Mouse (Mus musculus): ENCODE measurements at regions not wholly inside any gene's neighbourhood (a gene's known extent, or its start where the extent isn't known, plus 50 kb on each side); places are given as distances from the start of the nearest gene placed in this dataset. TPM values are rescaled to one million over a fixed set of nuclear protein-coding genes. Genes with fewer than 3 reads are reported as not detected.
"Not testable (repeated sequence)": the region's sequence is repeated elsewhere in the genome, so short reads cannot be mapped to it uniquely, and the experiment has no call there.

- no peaks in the 10 kb centered on the region for H3K36me3 ChIP-seq (ENCODE audit: insufficient read depth, low read length)
- H3K4me1 ChIP-seq (replicated peaks; ENCODE audit: insufficient read depth, low read length) = no peaks in the 10 kb centered on the region
- H3K9me3 ChIP-seq (replicated peaks; ENCODE audit: low read length) = no peaks in the 10 kb centered on the region
- no peak overlapping the region for H3K27ac ChIP-seq
- no peak overlapping the region for H3K4me3 ChIP-seq (replicated peaks; ENCODE audit: low read depth, low read length)
- H3K27me3 ChIP-seq (ENCODE audit: insufficient read depth, low read length) = no peaks in the 10 kb centered on the region
- DNase-seq (ENCODE audit: low spot score) (no peak), ATAC-seq (replicated peaks; ENCODE audit: low FRiP score, low read depth) (no peak)
- no peak for TF ChIP-seq CTCF (IDR thresholded peaks at IDR 0.05; ENCODE audit: low read depth)
- H3K4me2 ChIP-seq (ENCODE audit: low read length) = no peak overlapping the region
- H3K9ac ChIP-seq (ENCODE audit: low read depth, low read length) = no peak overlapping the region
- WGBS = 61% methylated on average over 4 of the region's 4 CpGs
Observed at GRCm38 (mm10) chr12:37014401-37014800, 93.9 kb upstream of the Meox2 start.

- WGBS = 88% methylated on average over 7 of the region's 7 CpGs
- not testable (repeated sequence) for H3K4me2 ChIP-seq (ENCODE audit: low read length); H3K9me3 ChIP-seq (replicated peaks; ENCODE audit: low read length); H3K9ac ChIP-seq (ENCODE audit: low read depth, low read length); H3K4me3 ChIP-seq (replicated peaks; ENCODE audit: low read depth, low read length); H3K27ac ChIP-seq; DNase-seq (ENCODE audit: low spot score); H3K4me1 ChIP-seq (replicated peaks; ENCODE audit: insufficient read depth, low read length); ATAC-seq (replicated peaks; ENCODE audit: low FRiP score, low read depth); H3K36me3 ChIP-seq (ENCODE audit: insufficient read depth, low read length); H3K27me3 ChIP-seq (ENCODE audit: insufficient read depth, low read length)
Observed at GRCm38 (mm10) chr12:37014945-37015344, 93.4 kb upstream of the Meox2 start.

GRCm38 (mm10) chr12:37015474-37016248 is 92.7 kb upstream of the Meox2 start:
- ATAC-seq (replicated peaks; ENCODE audit: low FRiP score, low read depth) (no peak), DNase-seq (ENCODE audit: low spot score) (peak; percentile 15)
- Histone ChIP-seq H3K27ac (no peak overlapping the region), H3K9me3 (replicated peaks; ENCODE audit: low read length) (no peaks in the 10 kb centered on the region), H3K9ac (ENCODE audit: low read depth, low read length) (no peak overlapping the region), H3K4me2 (ENCODE audit: low read length) (no peak overlapping the region), H3K4me3 (replicated peaks; ENCODE audit: low read depth, low read length) (no peak overlapping the region), H3K4me1 (replicated peaks; ENCODE audit: insufficient read depth, low read length) (no peaks in the 10 kb centered on the region), H3K36me3 (ENCODE audit: insufficient read depth, low read length) (no peaks in the 10 kb centered on the region), H3K27me3 (ENCODE audit: insufficient read depth, low read length) (no peaks in the 10 kb centered on the region)
- WGBS = 50% methylated on average over 4 of the region's 4 CpGs
- no peak for TF ChIP-seq CTCF (IDR thresholded peaks at IDR 0.05; ENCODE audit: low read depth)

- ATAC-seq (replicated peaks; ENCODE audit: low FRiP score, low read depth) = no peak
Observed at GRCm38 (mm10) chr12:37047191-37047590, 61.1 kb upstream of the Meox2 start.

GRCm38 (mm10) chr12:37050596-37050995 is 57.7 kb upstream of the Meox2 start:
- no peaks in the 10 kb centered on the region for H3K4me1 ChIP-seq (replicated peaks; ENCODE audit: insufficient read depth, low read length)
- DNase-seq (ENCODE audit: low spot score) (peak; percentile 46), ATAC-seq (replicated peaks; ENCODE audit: low FRiP score, low read depth) (no peak)
- TF ChIP-seq CTCF (IDR thresholded peaks at IDR 0.05; ENCODE audit: low read depth) = no peak
- H3K9me3 ChIP-seq (replicated peaks; ENCODE audit: low read length) = no peaks in the 10 kb centered on the region
- no peaks in the 10 kb centered on the region for H3K36me3 ChIP-seq (ENCODE audit: insufficient read depth, low read length)
- H3K27ac ChIP-seq = no peak overlapping the region
- H3K4me2 ChIP-seq (ENCODE audit: low read length) = no peak overlapping the region
- WGBS = 25% methylated on average over 1 of the region's 1 CpGs
- H3K27me3 ChIP-seq (ENCODE audit: insufficient read depth, low read length) = no peaks in the 10 kb centered on the region
- no peak overlapping the region for H3K4me3 ChIP-seq (replicated peaks; ENCODE audit: low read depth, low read length)
- H3K9ac ChIP-seq (ENCODE audit: low read depth, low read length) = no peak overlapping the region

More at GRCm38 (mm10) chr12:37047191-37047590, 61.1 kb upstream of the Meox2 start:
- H3K9ac ChIP-seq (ENCODE audit: low read depth, low read length) = no peak overlapping the region
- no peaks in the 10 kb centered on the region for H3K4me1 ChIP-seq (replicated peaks; ENCODE audit: insufficient read depth, low read length)
- WGBS = 72% methylated on average over 3 of the region's 3 CpGs
- H3K4me3 ChIP-seq (replicated peaks; ENCODE audit: low read depth, low read length) = no peak overlapping the region
- H3K4me2 ChIP-seq (ENCODE audit: low read length) = no peak overlapping the region
- no peaks in the 10 kb centered on the region for H3K36me3 ChIP-seq (ENCODE audit: insufficient read depth, low read length)
- no peak overlapping the region for H3K27ac ChIP-seq
- H3K9me3 ChIP-seq (replicated peaks; ENCODE audit: low read length) = no peaks in the 10 kb centered on the region
- TF ChIP-seq CTCF (IDR thresholded peaks at IDR 0.05; ENCODE audit: low read depth) = no peak
- no peak for DNase-seq (ENCODE audit: low spot score)
- no peaks in the 10 kb centered on the region for H3K27me3 ChIP-seq (ENCODE audit: insufficient read depth, low read length)

GRCm38 (mm10) chr12:37057411-37057810 is 50.9 kb upstream of the Meox2 start:
- Histone ChIP-seq H3K36me3 (ENCODE audit: insufficient read depth, low read length) (no peaks in the 10 kb centered on the region), H3K4me2 (ENCODE audit: low read length) (no peak overlapping the region), H3K27ac (no peak overlapping the region), H3K4me3 (replicated peaks; ENCODE audit: low read depth, low read length) (no peak overlapping the region), H3K27me3 (ENCODE audit: insufficient read depth, low read length) (no peaks in the 10 kb centered on the region), H3K4me1 (replicated peaks; ENCODE audit: insufficient read depth, low read length) (no peaks in the 10 kb centered on the region), H3K9ac (ENCODE audit: low read depth, low read length) (no peak overlapping the region), H3K9me3 (replicated peaks; ENCODE audit: low read length) (no peaks in the 10 kb centered on the region)
- DNase-seq (ENCODE audit: low spot score) (no peak), ATAC-seq (replicated peaks; ENCODE audit: low FRiP score, low read depth) (no peak)
- TF ChIP-seq CTCF (IDR thresholded peaks at IDR 0.05; ENCODE audit: low read depth) = no peak
- 81% methylated on average over 3 of the region's 3 CpGs for WGBS

Small RNAs in the stretch of these regions (microRNA-seq; reads per million reads assigned to microRNA genes)
- gene Gm44326 (not detected), gene Mir5099 (159 reads per million, percentile 55 among the genes with 10 or more reads in this experiment)

Data from kidney, postnatal 0 days (tissue).